Mouse (Mus musculus) MEL (cell line): ENCODE results near the gene Olfr764-ps1.

ENCODE experiments used
- BHLHE40 ChIP-seq: IDR thresholded peaks from 2 replicates; pipeline ENCODE4 v1.6.1; 2012; ENCODE audit warnings: low read depth, mild to moderate bottlenecking, inconsistent platforms, low read length, improper control_type of control experiment, borderline replicate concordance
- CTCF ChIP-seq, 3 experiments: IDR thresholded peaks in 2 of 3; conservative IDR thresholded peaks in 1 of 3; 2 replicates each; pipeline ENCODE4 v1.5.1; 2011 to 2012; ENCODE audit warnings: low read length in 3 of 3, low read depth in 2 of 3, mild to moderate bottlenecking in 2 of 3, improper control_type of control experiment in 1 of 3, inconsistent platforms in 1 of 3, mixed read lengths in 1 of 3, moderate library complexity in 1 of 3; ENCODE audit not compliant: control insufficient read depth in 1 of 3, insufficient read depth in 1 of 3, poor library complexity in 1 of 3, severe bottlenecking in 1 of 3
- E2F4 ChIP-seq: IDR thresholded peaks from 2 replicates; pipeline ENCODE4 v1.6.1; 2011; ENCODE audit warnings: low read depth, low read length, improper control_type of control experiment, borderline replicate concordance
- EP300 ChIP-seq, 2 experiments: IDR thresholded peaks; 2 replicates each; pipeline ENCODE4 v1.6.1; 2011; ENCODE audit warnings: improper control_type of control experiment in 2 of 2, low read length in 2 of 2, low read depth in 1 of 2, mild to moderate bottlenecking in 1 of 2
- ETS1 ChIP-seq: IDR thresholded peaks from 2 replicates; pipeline ENCODE4 v1.6.1; 2012; ENCODE audit warnings: low read depth, mild to moderate bottlenecking, inconsistent platforms, low read length, improper control_type of control experiment, moderate library complexity
- GABPA ChIP-seq: IDR thresholded peaks from 2 replicates; pipeline ENCODE4 v1.6.1; 2012; ENCODE audit warnings: low read depth, mild to moderate bottlenecking, inconsistent platforms, low read length, improper control_type of control experiment, moderate library complexity
- HCFC1 ChIP-seq: IDR thresholded peaks from 2 replicates; pipeline ENCODE4 v1.6.1; 2012; ENCODE audit warnings: low read depth, mild to moderate bottlenecking, inconsistent platforms, low read length, improper control_type of control experiment, moderate library complexity
- MAZ ChIP-seq: IDR thresholded peaks from 2 replicates; pipeline ENCODE4 v1.6.1; 2012; ENCODE audit warnings: low read depth, mild to moderate bottlenecking, inconsistent platforms, low read length, improper control_type of control experiment
- MEF2A ChIP-seq: IDR thresholded peaks from 2 replicates; pipeline ENCODE4 v1.6.1; 2014; ENCODE audit warnings: low read depth, mild to moderate bottlenecking, inconsistent platforms, low read length, improper control_type of control experiment; ENCODE audit not compliant: poor library complexity, insufficient replicate concordance, severe bottlenecking; ENCODE audit errors: extremely low read depth
- MYC ChIP-seq: IDR thresholded peaks from 2 replicates; pipeline ENCODE4 v1.6.1; 2011; ENCODE audit warnings: low read depth, mild to moderate bottlenecking, low read length, improper control_type of control experiment, moderate library complexity
- POLR2A ChIP-seq, 2 experiments: IDR thresholded peaks; 2 replicates each; pipeline ENCODE4 v1.6.1; 2011 to 2012; ENCODE audit warnings: low read length in 2 of 2, mild to moderate bottlenecking in 2 of 2, control low read depth in 1 of 2, improper control_type of control experiment in 1 of 2, low read depth in 1 of 2, moderate library complexity in 1 of 2; ENCODE audit not compliant: control insufficient read depth in 1 of 2, insufficient read depth in 1 of 2, poor library complexity in 1 of 2
- TCF12 ChIP-seq: IDR thresholded peaks from 2 replicates; pipeline ENCODE4 v1.6.1; 2014; ENCODE audit warnings: low read depth, mild to moderate bottlenecking, inconsistent platforms, low read length, improper control_type of control experiment, moderate library complexity
- ZNF384 ChIP-seq: IDR thresholded peaks from 2 replicates; pipeline ENCODE4 v1.6.1; 2012; ENCODE audit warnings: low read depth, mild to moderate bottlenecking, inconsistent platforms, low read length, improper control_type of control experiment

DNA sequence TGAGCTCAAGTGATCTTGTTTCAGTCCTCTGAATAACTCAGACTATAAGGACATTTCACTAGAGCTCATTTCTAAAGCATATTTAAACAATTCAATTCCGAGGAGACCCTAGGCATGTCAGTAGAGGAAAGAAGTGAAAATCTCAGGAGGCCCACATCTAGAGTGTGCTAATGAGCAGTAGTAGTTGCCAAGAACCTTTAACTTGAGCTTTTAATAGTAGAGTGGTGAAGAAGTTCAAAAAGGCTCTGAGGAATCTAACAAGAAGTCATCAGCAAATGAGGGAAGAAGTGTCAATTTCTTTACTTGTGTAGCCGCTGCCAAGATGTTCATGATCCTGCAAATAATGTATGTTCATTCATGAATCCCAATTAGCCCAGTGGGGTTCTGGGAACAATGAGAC, 29.2 kb upstream of the Olfr764-ps1 start, which contains the start of gene Olfr766-ps1:
- TF ChIP-seq CTCF (IDR thresholded peaks at IDR 0.05 in 2 of 3, conservative IDR thresholded peaks at IDR 0.05 in 1 of 3; ENCODE audit: control insufficient read depth in 1 of 3, insufficient read depth in 1 of 3, low read depth in 2 of 3, low read length in 3 of 3, poor library complexity in 1 of 3, severe bottlenecking in 1 of 3) (no peak), GABPA (no peak), MYC (no peak), POLR2A (IDR thresholded peaks at IDR 0.05; ENCODE audit: control insufficient read depth in 1 of 2, insufficient read depth in 1 of 2, low read depth in 1 of 2, low read length in 2 of 2, poor library complexity in 1 of 2) (no peak), MAZ (no peak), MEF2A (no peak), EP300 (IDR thresholded peaks at IDR 0.05; ENCODE audit: low read depth in 1 of 2, low read length in 2 of 2) (no peak), E2F4 (no peak), BHLHE40 (no peak), HCFC1 (no peak), TCF12 (no peak), ETS1 (no peak), ZNF384 (no peak)
